Mouse (Mus musculus): ENCODE measurements at regions not wholly inside any gene's neighbourhood (a gene's known extent, or its start where the extent isn't known, plus 50 kb on each side); places are given as distances from the start of the nearest gene placed in this dataset.

GRCm38 (mm10) chr4:33651292-33651691, 273.1 kb upstream of the Cnr1 start:
- H3K9ac ChIP-seq (replicated peaks), result no peak overlapping the region
- TF ChIP-seq CTCF (IDR thresholded peaks at IDR 0.05; ENCODE audit: low read depth) (no peak), EP300 (IDR thresholded peaks at IDR 0.05; ENCODE audit: low read depth) (no peak)
- no peaks in the 10 kb centered on the region for H3K36me3 ChIP-seq (replicated peaks; ENCODE audit: control insufficient read depth, insufficient read depth, low read depth)
- H3K4me3 ChIP-seq (ENCODE audit: insufficient read depth in 1 of 2, low read depth in 2 of 2, low read length in 2 of 2), result no peak overlapping the region
- ATAC-seq (ENCODE audit: insufficient read depth) (no peak), DNase-seq (ENCODE audit: low read depth in 3 of 3, low spot score in 3 of 3) (no peak)
- no peaks in the 10 kb centered on the region for H3K4me1 ChIP-seq (replicated peaks; ENCODE audit: control insufficient read depth in 2 of 2, insufficient read depth in 2 of 2, low read length in 1 of 2)
- H3K4me2 ChIP-seq (ENCODE audit: low read depth), result no peak overlapping the region
- H3K9me3 ChIP-seq (ENCODE audit: control insufficient read depth, low read length), result no peaks in the 10 kb centered on the region
- H3K27ac ChIP-seq, result no peak overlapping the region
- no peaks in the 10 kb centered on the region for H3K27me3 ChIP-seq (ENCODE audit: control insufficient read depth, insufficient read depth, low read length)
- 57% methylated on average over 5 of the region's 5 CpGs for WGBS (ENCODE audit: insufficient replicate concordance)

- 71% methylated on average over 14 of the region's 14 CpGs for WGBS (ENCODE audit: insufficient replicate concordance)
- peaks cover 17 to 26% of the 10 kb centered on the region in 2 experiments for H3K4me1 ChIP-seq (replicated peaks; ENCODE audit: control insufficient read depth in 2 of 2, insufficient read depth in 2 of 2, low read length in 1 of 2)
- H3K9ac ChIP-seq (replicated peaks), result no peak overlapping the region
- H3K27me3 ChIP-seq (ENCODE audit: control insufficient read depth, insufficient read depth, low read length), result no peaks in the 10 kb centered on the region
- no peak overlapping the region for H3K4me3 ChIP-seq (ENCODE audit: insufficient read depth in 1 of 2, low read depth in 2 of 2, low read length in 2 of 2)
- no peak for ATAC-seq (ENCODE audit: insufficient read depth)
- H3K9me3 ChIP-seq (ENCODE audit: control insufficient read depth, low read length), result no peaks in the 10 kb centered on the region
- DNase-seq (ENCODE audit: low read depth in 3 of 3, low spot score in 3 of 3), result no peak
- H3K4me2 ChIP-seq (ENCODE audit: low read depth), result no peak overlapping the region
- TF ChIP-seq EP300 (IDR thresholded peaks at IDR 0.05; ENCODE audit: low read depth), result no peak
- TF ChIP-seq CTCF (IDR thresholded peaks at IDR 0.05; ENCODE audit: low read depth), result no peak
- no peak overlapping the region for H3K27ac ChIP-seq
- no peaks in the 10 kb centered on the region for H3K36me3 ChIP-seq (replicated peaks; ENCODE audit: control insufficient read depth, insufficient read depth, low read depth)
Observed at GRCm38 (mm10) chr4:33659766-33660165, 264.6 kb upstream of the Cnr1 start.

DNA sequence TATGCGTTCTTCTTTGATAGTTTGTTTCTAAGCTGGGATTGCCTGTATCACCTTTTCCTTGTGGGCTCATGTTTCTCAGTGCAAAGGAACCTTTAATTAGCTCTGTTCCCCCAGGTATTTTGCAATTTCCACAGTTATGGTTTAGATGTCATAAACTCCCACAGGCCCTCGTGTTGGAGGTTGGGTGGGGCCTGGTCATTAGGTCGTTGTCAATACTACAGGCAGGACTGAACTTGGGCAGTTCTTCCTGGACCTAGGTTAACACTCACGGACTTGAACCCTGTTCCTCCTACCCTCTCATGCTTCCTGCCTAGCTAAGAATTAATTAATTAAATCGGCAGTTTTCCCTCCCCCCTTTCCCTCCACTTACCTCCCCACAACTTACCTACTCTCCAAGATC, 263.8 kb upstream of the Cnr1 start:
- H3K4me1 ChIP-seq (replicated peaks; ENCODE audit: control insufficient read depth in 2 of 2, insufficient read depth in 2 of 2, low read length in 1 of 2), result peaks cover 17 to 26% of the 10 kb centered on the region in 2 experiments
- 53% methylated on average over 5 of the region's 5 CpGs for WGBS (ENCODE audit: insufficient replicate concordance)
- no peaks in the 10 kb centered on the region for H3K36me3 ChIP-seq (replicated peaks; ENCODE audit: control insufficient read depth, insufficient read depth, low read depth)
- no peaks in the 10 kb centered on the region for H3K9me3 ChIP-seq (ENCODE audit: control insufficient read depth, low read length)
- H3K4me3 ChIP-seq (ENCODE audit: insufficient read depth in 1 of 2, low read depth in 2 of 2, low read length in 2 of 2), result no peak overlapping the region
- H3K27ac ChIP-seq, result no peak overlapping the region
- H3K9ac ChIP-seq (replicated peaks), result no peak overlapping the region
- ATAC-seq (ENCODE audit: insufficient read depth) (no peak), DNase-seq (ENCODE audit: low read depth in 3 of 3, low spot score in 3 of 3) (no peak)
- no peak overlapping the region for H3K4me2 ChIP-seq (ENCODE audit: low read depth)
- no peaks in the 10 kb centered on the region for H3K27me3 ChIP-seq (ENCODE audit: control insufficient read depth, insufficient read depth, low read length)
- TF ChIP-seq CTCF (IDR thresholded peaks at IDR 0.05; ENCODE audit: low read depth) (no peak), EP300 (IDR thresholded peaks at IDR 0.05; ENCODE audit: low read depth) (no peak)

DNA sequence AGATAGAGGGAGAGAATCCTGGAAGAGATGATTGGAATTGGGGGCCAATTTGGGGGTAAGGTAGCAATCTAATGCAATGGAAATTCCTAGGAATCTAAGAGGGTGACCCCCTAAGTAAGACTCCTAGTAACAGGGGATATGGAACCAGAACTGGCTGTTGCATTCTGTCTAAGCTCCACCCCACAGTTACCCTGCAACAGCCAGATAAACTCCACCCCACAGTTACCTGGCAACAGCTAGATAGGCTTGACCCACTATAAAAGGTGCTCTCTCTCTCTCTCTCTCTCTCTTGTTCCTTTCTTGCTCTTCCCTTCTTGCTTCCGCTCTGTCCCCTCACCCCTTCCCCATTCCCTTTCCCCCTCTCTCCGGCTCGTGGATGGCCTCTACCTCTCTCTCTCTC, 262.5 kb upstream of the Cnr1 start:
- ATAC-seq (ENCODE audit: insufficient read depth) (peak; percentile 88), DNase-seq (ENCODE audit: low read depth in 3 of 3, low spot score in 3 of 3) (peak; percentile 57 to 67 (median 59))
- Histone ChIP-seq H3K4me1 (replicated peaks; ENCODE audit: control insufficient read depth in 2 of 2, insufficient read depth in 2 of 2, low read length in 1 of 2) (peaks cover 17 to 26% of the 10 kb centered on the region in 2 experiments), H3K27ac (no peak overlapping the region), H3K4me2 (ENCODE audit: low read depth) (peak overlapping the region; percentile 42), H3K27me3 (ENCODE audit: control insufficient read depth, insufficient read depth, low read length) (no peaks in the 10 kb centered on the region), H3K36me3 (replicated peaks; ENCODE audit: control insufficient read depth, insufficient read depth, low read depth) (no peaks in the 10 kb centered on the region), H3K9ac (replicated peaks) (no peak overlapping the region), H3K9me3 (ENCODE audit: control insufficient read depth, low read length) (no peaks in the 10 kb centered on the region), H3K4me3 (ENCODE audit: insufficient read depth in 1 of 2, low read depth in 2 of 2, low read length in 2 of 2) (no peak overlapping the region)
- WGBS (ENCODE audit: insufficient replicate concordance), result 63% methylated on average over 3 of the region's 3 CpGs
- TF ChIP-seq CTCF (IDR thresholded peaks at IDR 0.05; ENCODE audit: low read depth), result no peak
- TF ChIP-seq EP300 (IDR thresholded peaks at IDR 0.05; ENCODE audit: low read depth), result peak; percentile 45

DNA sequence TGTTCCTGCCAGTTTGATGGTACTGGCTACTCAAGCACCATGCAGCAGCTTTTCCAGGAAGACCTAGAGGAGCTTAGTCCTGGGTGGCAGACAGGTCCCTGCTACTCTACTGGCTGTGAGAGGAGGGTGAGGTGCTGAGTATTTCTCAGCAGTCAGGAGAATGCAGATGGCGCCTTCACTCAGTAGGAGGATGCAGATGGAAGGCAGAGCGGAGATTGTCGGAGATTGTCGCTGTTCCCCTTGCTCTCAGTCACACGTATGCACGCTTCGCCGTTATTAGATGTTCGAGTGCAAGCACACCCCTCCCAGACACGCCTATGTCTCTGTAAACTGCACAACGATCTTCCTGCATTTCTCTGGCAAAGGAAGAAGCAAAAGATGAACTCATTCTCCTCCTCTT, 261.4 kb upstream of the Cnr1 start:
- H3K9ac ChIP-seq (replicated peaks), result no peak overlapping the region
- TF ChIP-seq CTCF (IDR thresholded peaks at IDR 0.05; ENCODE audit: low read depth), result no peak
- no peak for TF ChIP-seq EP300 (IDR thresholded peaks at IDR 0.05; ENCODE audit: low read depth)
- H3K9me3 ChIP-seq (ENCODE audit: control insufficient read depth, low read length), result no peaks in the 10 kb centered on the region
- H3K27ac ChIP-seq, result no peak overlapping the region
- no peak for DNase-seq (ENCODE audit: low read depth in 3 of 3, low spot score in 3 of 3)
- H3K27me3 ChIP-seq (ENCODE audit: control insufficient read depth, insufficient read depth, low read length), result no peaks in the 10 kb centered on the region
- peaks cover 17 to 26% of the 10 kb centered on the region in 2 experiments for H3K4me1 ChIP-seq (replicated peaks; ENCODE audit: control insufficient read depth in 2 of 2, insufficient read depth in 2 of 2, low read length in 1 of 2)
- no peak overlapping the region for H3K4me3 ChIP-seq (ENCODE audit: insufficient read depth in 1 of 2, low read depth in 2 of 2, low read length in 2 of 2)
- H3K36me3 ChIP-seq (replicated peaks; ENCODE audit: control insufficient read depth, insufficient read depth, low read depth), result no peaks in the 10 kb centered on the region
- WGBS (ENCODE audit: insufficient replicate concordance), result 53% methylated on average over 11 of the region's 11 CpGs
- H3K4me2 ChIP-seq (ENCODE audit: low read depth), result no peak overlapping the region; the same call in 1 of the 2 replicates
- no peak for ATAC-seq (ENCODE audit: insufficient read depth)
